Mouse (Mus musculus) granulocyte monocyte progenitor cell, adult 5-6 weeks (primary cell): ENCODE measurements around the gene Pold1. TPM values are rescaled to one million over a fixed set of nuclear protein-coding genes. Genes with fewer than 3 reads are reported as not detected.
A peak's percentile ranks its signal among the peaks of the same experiment; 100 is the strongest.

Experiments
- ATAC-seq: replicated peaks from 2 replicates; pipeline ENCODE4 v1.8.0; 2016; ENCODE audit warnings: mild to moderate bottlenecking, moderate TSS enrichment, inconsistent platforms; ENCODE audit not compliant: poor library complexity, severe bottlenecking
- total RNA-seq, 2 experiments: library from RNA; stranded (forward) in 1 of 2; stranded (reverse) in 1 of 2; fragments of 200-712, 200-1000 nt in 1 of 2; fragments of >200 nt in 1 of 2; fragmentation: Nextera tagmentation in 1 of 2; gene quantifications; 2 replicates each; pipeline ENCODE4 v1.2.3; 2014 to 2017

Pold1 gene
- total RNA-seq (2014; fragmentation: Nextera tagmentation) (102 and 131 TPM in 2 replicates), total RNA-seq (2017) (63.4 and 70.2 TPM in 2 replicates)

- ATAC-seq = peak; percentile 81
Measured at GRCm38 (mm10) chr7:44548497-44549087, at the start of gene Pold1. Gene Pold1 (minus strand): TSS chr7:44548849.

- ATAC-seq = no peak
Measured at GRCm38 (mm10) chr7:44598336-44598735, 49.7 kb upstream of the Pold1 start.

GRCm38 (mm10) chr7:44597666-44598065 is 49.0 kb upstream of the Pold1 start:
- no peak for ATAC-seq

- no peak for ATAC-seq
Measured at GRCm38 (mm10) chr7:44596996-44597538, 48.4 kb upstream of the Pold1 start.

GRCm38 (mm10) chr7:44596051-44596450 is 47.4 kb upstream of the Pold1 start:
- ATAC-seq = no peak

- ATAC-seq = no peak
Measured at GRCm38 (mm10) chr7:44595131-44595561, 46.5 kb upstream of the Pold1 start.

- ATAC-seq = no peak
Measured at GRCm38 (mm10) chr7:44594291-44594690, 45.6 kb upstream of the Pold1 start.

GRCm38 (mm10) chr7:44593775-44594174 is 45.1 kb upstream of the Pold1 start:
- peak; percentile 55 for ATAC-seq

- no peak for ATAC-seq
Measured at GRCm38 (mm10) chr7:44593051-44593450, 44.4 kb upstream of the Pold1 start.

- no peak for ATAC-seq
Measured at GRCm38 (mm10) chr7:44591348-44592116, 42.9 kb upstream of the Pold1 start.

- peak; percentile 82 for ATAC-seq
Measured at GRCm38 (mm10) chr7:44590402-44591347, 42.0 kb upstream of the Pold1 start, which contains the start of gene Kcnc3. Gene Kcnc3 (plus strand): TSS chr7:44590664.

- ATAC-seq = no peak
Measured at GRCm38 (mm10) chr7:44589946-44590345, 41.3 kb upstream of the Pold1 start.

- peak; percentile 54 for ATAC-seq
Measured at GRCm38 (mm10) chr7:44589149-44589548, 40.5 kb upstream of the Pold1 start.

- no peak for ATAC-seq
Measured at GRCm38 (mm10) chr7:44588338-44588737, 39.7 kb upstream of the Pold1 start.

GRCm38 (mm10) chr7:44587676-44588075 is 39.0 kb upstream of the Pold1 start:
- ATAC-seq = no peak

GRCm38 (mm10) chr7:44586930-44587329 is 38.3 kb upstream of the Pold1 start:
- ATAC-seq = no peak

GRCm38 (mm10) chr7:44586518-44586917 is 37.9 kb upstream of the Pold1 start:
- no peak for ATAC-seq

- no peak for ATAC-seq
Measured at GRCm38 (mm10) chr7:44585606-44586005, 37.0 kb upstream of the Pold1 start.

GRCm38 (mm10) chr7:44584921-44585320 is 36.3 kb upstream of the Pold1 start:
- no peak for ATAC-seq

GRCm38 (mm10) chr7:44584265-44584804 is 35.7 kb upstream of the Pold1 start:
- ATAC-seq = no peak
